Mouse (Mus musculus) intestine, embryonic 15.5 days (tissue): ENCODE data around the gene Mettl27. TPM values are rescaled to one million over a fixed set of nuclear protein-coding genes. Genes with fewer than 3 reads are reported as not detected.
A peak's percentile ranks its signal among the peaks of the same experiment; 100 is the strongest.

ENCODE experiments used
- ATAC-seq: fragments of 200-750 bp; cut with Nextera tagmentation; 2 replicates; pipeline ENCODE4 v1.8.0; 2017; ENCODE audit warnings: moderate TSS enrichment, moderate library complexity
- H3K27ac ChIP-seq: fragments of 300-500 bp; sonication (generic); 2 replicates; pipeline ENCODE4 v1.5.1; 2015; ENCODE audit warnings: mild to moderate bottlenecking, inconsistent platforms
- H3K27me3 ChIP-seq: fragments of 300-500 bp; sonication (generic); replicated peaks from 2 replicates; pipeline ENCODE4 v1.6.1; 2015; ENCODE audit warnings: inconsistent platforms
- H3K36me3 ChIP-seq: fragments of 300-500 bp; sonication (generic); 2 replicates; pipeline ENCODE4 v1.6.1; 2015; ENCODE audit warnings: inconsistent platforms
- H3K4me1 ChIP-seq: fragments of 300-500 bp; sonication (generic); replicated peaks from 2 replicates; pipeline ENCODE4 v1.6.1; 2015; ENCODE audit warnings: inconsistent platforms
- H3K4me2 ChIP-seq: fragments of 300-500 bp; sonication (generic); replicated peaks from 2 replicates; pipeline ENCODE4 v1.6.1; 2015; ENCODE audit warnings: mild to moderate bottlenecking, inconsistent platforms
- H3K4me3 ChIP-seq: fragments of 300-500 bp; sonication (generic); replicated peaks from 2 replicates; pipeline ENCODE4 v1.5.1; 2015; ENCODE audit warnings: inconsistent platforms
- H3K9ac ChIP-seq: fragments of 300-500 bp; sonication (generic); 2 replicates; pipeline ENCODE4 v1.6.1; 2015; ENCODE audit warnings: inconsistent platforms
- H3K9me3 ChIP-seq: fragments of 300-500 bp; sonication (generic); 2 replicates; pipeline ENCODE4 v1.6.1; 2016; ENCODE audit warnings: inconsistent platforms
- WGBS: fragments of 180-500 bp; shearing (Covaris S2); methylation state at CpG from one replicate; pipeline ENCODE4 v1.1.7; 2015; 5-methylcytosine and 5-hydroxymethylcytosine counted together
- polyA plus RNA-seq: library from polyadenylated mRNA; unstranded; fragments of >200 nt; fragmentation: Nextera tagmentation; extraction: Ambion mirVana; gene quantifications from 2 replicates; pipeline ENCODE4 v1.2.1, GENCODE M21; 2015

The Mettl27 gene
- 18.5 and 25.7 TPM in 2 replicates for polyA plus RNA-seq

DNA sequence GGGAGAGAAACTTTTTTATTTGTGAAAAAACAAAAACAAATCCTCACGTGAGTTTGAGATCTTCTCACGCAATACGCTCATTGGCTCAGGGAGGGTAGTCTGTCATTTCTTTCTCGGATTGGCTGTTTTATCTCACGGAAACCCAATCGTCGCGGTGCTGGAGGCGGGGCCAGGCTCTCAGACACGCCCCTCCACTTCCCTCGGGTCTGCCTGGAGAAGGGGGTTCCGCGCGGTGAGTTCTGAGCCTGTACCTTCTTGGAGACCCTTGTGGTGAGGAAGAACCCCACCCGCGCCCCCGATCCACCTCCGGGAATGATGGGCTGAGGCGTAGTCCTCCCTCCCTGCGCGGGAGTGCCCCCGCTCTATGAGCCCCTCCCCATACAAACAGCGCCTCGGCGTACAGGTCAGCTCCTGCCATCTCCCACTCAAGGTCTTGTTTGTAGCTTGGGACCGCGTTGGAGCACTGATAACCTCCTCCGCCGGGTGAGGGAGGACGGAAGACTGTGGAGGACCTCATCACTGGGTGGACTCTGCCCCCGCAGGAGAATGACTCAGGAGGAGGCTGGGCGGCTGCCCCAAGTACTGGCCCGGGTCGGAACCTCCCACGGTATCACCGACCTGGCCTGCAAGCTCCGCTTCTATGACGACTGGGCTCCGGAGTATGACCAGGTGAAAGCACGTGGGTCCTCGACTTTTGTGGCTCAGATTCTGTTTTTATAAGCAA, at the start of gene Mettl27:
Gene Mettl27, plus strand, starts transcription at position 190 of the 724 bp plus-strand sequence.
- peak within 1 kb of the TSS; percentile 66 for H3K4me3 ChIP-seq
- peak within 1 kb of the TSS; percentile 81 for H3K27ac ChIP-seq
- peak within 1 kb of the TSS; percentile 69 for H3K9ac ChIP-seq
- ATAC-seq, result peak; percentile 97
- peak within 1 kb of the TSS; percentile 94 for H3K4me2 ChIP-seq
- WGBS, result under 1% methylated on average over 41 of the region's 41 CpGs
- H3K9me3 ChIP-seq, result no peaks in the 10 kb centered on the region
- H3K27me3 ChIP-seq, result no peaks in the 10 kb centered on the region
- 0 out of 2 replicates have a peak, but pooled peaks cover 4% of the 10 kb centered on the region for H3K36me3 ChIP-seq
- 0 out of 2 replicates have a peak, but pooled peaks cover 6% of the 10 kb centered on the region for H3K4me1 ChIP-seq

DNA sequence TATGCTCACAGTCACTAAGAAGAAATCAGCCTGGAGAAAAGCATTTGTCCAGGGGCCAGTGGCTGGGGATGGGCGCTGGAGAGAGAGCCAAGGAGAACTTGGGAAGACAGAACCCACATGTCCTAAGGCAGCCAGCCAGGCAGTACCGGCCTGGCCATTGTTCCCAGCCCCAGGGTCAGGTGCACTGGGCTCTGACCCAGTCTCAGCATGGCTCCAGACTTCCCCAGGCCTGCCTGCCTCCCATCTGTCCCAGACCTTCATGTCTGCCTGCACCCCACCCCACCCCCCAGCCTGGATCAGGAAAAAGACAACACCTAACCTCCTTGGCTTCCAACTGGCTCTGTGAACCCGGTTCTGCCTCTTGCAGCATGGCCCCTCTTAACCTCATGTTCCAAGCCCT, 49.1 kb upstream of the Mettl27 start:
- H3K27me3 ChIP-seq, result no peaks in the 10 kb centered on the region
- no peak for ATAC-seq
- H3K36me3 ChIP-seq, result no peaks in the 10 kb centered on the region
- no peaks in the 10 kb centered on the region for H3K9me3 ChIP-seq
- H3K4me2 ChIP-seq, result no peak overlapping the region
- no peak overlapping the region for H3K9ac ChIP-seq
- H3K4me3 ChIP-seq, result no peak overlapping the region
- H3K4me1 ChIP-seq, result no peaks in the 10 kb centered on the region
- H3K27ac ChIP-seq, result no peak overlapping the region
- WGBS, result 60% methylated on average over 3 of the region's 3 CpGs

DNA sequence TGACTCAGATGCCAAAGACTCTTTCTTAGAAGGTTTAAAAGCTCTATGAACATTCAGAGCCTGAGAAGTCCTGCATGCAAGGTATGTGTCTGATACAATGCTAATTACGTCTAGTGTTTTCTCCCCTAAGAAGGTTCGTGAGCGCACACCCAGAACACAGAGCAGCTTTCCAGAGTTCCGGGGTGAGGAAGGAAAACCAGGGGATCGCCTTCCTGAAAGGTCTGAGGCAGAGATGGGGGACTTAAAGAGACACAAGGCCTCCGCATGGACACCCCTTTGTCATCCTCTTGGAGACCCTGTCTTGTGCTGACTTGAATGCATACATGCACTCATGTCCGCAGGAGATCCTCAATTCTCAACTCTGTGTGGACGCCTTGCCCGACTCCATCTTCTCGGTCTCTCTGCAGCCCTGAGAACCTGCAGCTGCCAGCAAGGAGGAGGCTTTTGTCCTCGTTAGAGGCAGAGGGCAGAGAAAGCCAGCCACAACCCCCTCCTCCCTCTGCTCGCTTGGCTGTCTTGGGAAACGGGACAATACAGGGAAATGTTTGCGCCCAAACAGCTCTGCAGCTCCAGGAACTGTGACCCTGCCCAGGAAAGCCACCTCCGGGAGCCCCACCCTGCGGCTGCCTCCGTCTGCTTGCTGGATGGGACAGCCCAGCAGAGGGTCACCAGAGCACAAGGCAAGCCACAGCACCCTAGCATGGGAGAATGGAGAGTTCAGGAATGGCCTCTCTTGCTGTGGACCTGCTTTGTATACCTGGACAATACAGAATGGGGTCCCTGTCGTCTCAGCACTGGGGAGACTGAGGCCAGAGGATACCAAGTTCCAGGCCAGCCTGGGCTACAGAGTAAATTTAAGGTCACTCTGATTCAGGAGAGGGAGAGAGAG, 44.5 kb upstream of the Mettl27 start:
- Histone ChIP-seq H3K27me3 (no peaks in the 10 kb centered on the region), H3K4me2 (no peak overlapping the region), H3K36me3 (no peaks in the 10 kb centered on the region), H3K4me1 (no peaks in the 10 kb centered on the region), H3K9ac (no peak overlapping the region), H3K9me3 (no peaks in the 10 kb centered on the region), H3K27ac (no peak overlapping the region), H3K4me3 (no peak overlapping the region)
- WGBS, result 57% methylated on average over 18 of the region's 18 CpGs
- peak; percentile 49; the same call in 1 of the 2 replicates for ATAC-seq

DNA sequence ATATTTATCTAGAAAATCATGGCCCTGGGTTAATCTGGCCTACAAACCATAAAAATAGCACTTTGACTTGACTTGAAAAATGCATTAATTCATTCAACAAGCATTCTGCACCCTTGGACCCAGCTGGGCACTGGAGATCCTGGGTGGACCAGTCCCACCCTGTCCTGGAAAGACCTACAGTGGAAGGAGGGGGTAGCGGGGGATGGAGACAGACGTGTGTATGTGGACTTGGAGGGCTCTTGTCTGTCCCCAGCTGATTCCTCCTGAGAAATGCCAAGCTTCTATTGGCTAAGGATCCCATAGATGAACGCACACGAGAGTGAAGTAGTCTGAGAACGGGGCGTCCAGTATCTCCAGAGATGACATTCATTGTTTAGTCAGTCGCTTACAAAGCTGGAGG, 43.7 kb upstream of the Mettl27 start:
- Histone ChIP-seq H3K4me2 (no peak overlapping the region), H3K27ac (no peak overlapping the region), H3K4me1 (no peaks in the 10 kb centered on the region), H3K9ac (no peak overlapping the region), H3K27me3 (no peaks in the 10 kb centered on the region), H3K9me3 (no peaks in the 10 kb centered on the region), H3K36me3 (no peaks in the 10 kb centered on the region), H3K4me3 (no peak overlapping the region)
- WGBS, result 82% methylated on average over 7 of the region's 7 CpGs
- ATAC-seq, result no peak

DNA sequence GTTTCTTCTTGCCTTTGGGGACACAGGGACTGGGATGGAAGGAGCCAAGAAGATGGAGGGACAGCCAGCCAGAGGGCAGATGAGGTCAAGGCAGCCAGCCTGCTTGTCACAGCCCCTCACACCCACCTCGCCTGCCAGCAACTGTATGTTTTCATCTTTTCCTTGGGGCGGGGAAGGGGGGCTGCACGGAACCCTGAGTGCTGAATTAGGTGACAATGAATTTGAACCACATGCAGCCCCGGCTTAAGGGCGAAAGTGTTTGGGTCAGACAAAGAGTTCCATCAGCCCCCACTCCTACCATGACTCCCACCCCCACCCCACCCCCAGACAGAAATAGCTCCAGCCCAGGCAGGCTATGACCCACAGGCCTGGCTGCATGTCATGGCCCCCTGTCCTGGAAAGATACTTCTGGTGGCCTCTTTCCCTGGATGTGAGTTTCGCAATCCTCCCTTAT, 41.5 kb upstream of the Mettl27 start:
- H3K9me3 ChIP-seq, result no peaks in the 10 kb centered on the region
- no peak for ATAC-seq
- 73% methylated on average over 6 of the region's 6 CpGs for WGBS
- H3K9ac ChIP-seq, result no peak overlapping the region
- H3K4me1 ChIP-seq, result 0 out of 2 replicates have a peak, but pooled peaks cover 3% of the 10 kb centered on the region
- no peaks in the 10 kb centered on the region for H3K27me3 ChIP-seq
- no peak overlapping the region for H3K4me2 ChIP-seq
- no peaks in the 10 kb centered on the region for H3K36me3 ChIP-seq
- no peak overlapping the region for H3K27ac ChIP-seq
- no peak overlapping the region for H3K4me3 ChIP-seq

DNA sequence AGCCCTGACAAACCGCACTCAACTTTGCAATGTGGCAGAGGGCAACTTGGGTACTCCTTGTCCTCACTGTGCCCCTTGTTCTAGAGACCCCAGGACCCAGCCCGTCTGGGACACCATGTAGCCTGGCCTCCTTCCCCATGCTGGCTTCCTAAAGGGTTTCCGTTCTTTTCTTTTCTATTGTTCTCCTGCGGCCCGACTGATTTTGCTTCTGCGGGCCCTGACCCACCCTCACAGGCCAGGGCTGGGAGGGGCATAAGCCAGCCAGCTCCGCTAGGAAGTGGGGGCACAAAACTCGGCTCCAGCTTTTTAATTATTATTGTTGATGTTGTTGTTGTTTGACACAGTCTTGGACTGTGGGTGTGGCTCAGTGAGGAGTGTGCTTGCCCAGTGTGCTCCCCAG, 40.6 kb upstream of the Mettl27 start:
- Histone ChIP-seq H3K36me3 (no peaks in the 10 kb centered on the region), H3K9me3 (no peaks in the 10 kb centered on the region), H3K4me1 (0 out of 2 replicates have a peak, but pooled peaks cover 5% of the 10 kb centered on the region), H3K27ac (no peak overlapping the region), H3K27me3 (no peaks in the 10 kb centered on the region), H3K4me2 (no peak overlapping the region), H3K9ac (no peak overlapping the region), H3K4me3 (no peak overlapping the region)
- ATAC-seq, result no peak
- WGBS, result 74% methylated on average over 8 of the region's 8 CpGs

DNA sequence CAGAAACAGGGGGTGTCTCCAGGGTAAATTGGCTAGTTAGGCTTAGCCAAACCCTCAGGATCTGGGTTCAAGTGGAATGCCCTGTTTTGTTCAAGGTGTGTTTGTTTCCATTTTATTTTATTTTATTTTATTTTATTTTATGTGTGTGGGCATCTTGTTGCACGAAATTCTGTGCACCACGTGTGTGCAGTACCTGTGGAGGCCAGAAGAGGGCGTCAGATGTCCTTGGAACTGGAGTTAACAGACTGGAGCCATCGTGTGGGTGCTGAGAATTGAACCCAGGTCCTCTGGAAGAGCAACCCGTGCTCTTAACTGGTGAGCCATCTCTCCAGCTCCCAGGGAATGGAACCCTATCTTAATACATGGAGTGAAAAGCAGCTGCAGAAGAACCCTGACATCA, 39.5 kb upstream of the Mettl27 start:
- no peak overlapping the region for H3K9ac ChIP-seq
- peaks cover 5% of the 10 kb centered on the region; the same call in 1 of the 2 replicates for H3K4me1 ChIP-seq
- 81% methylated on average over 5 of the region's 5 CpGs for WGBS
- ATAC-seq, result no peak
- no peaks in the 10 kb centered on the region for H3K27me3 ChIP-seq
- H3K4me3 ChIP-seq, result no peak overlapping the region
- no peaks in the 10 kb centered on the region for H3K36me3 ChIP-seq
- no peaks in the 10 kb centered on the region for H3K9me3 ChIP-seq
- H3K27ac ChIP-seq, result no peak overlapping the region
- H3K4me2 ChIP-seq, result no peak overlapping the region

DNA sequence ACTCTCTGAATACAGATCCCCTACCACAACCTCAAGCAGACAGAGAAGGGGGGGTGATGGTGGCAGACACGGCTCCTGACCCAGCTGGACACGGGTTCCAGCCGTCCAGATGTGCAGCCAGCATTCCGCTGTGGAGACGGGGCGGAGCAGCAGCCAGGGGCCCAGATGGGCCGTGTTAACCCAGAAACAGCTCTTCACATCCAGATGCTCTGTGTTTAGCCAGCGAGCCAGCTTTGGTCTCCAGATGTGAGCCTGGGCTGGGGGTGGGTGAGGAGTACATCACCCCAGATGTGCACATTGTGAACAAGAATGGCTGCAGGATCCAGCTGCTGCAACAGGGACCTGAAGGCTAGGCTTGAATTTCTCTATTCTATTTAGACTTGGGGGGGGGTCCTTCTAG, 36.9 kb upstream of the Mettl27 start:
- Histone ChIP-seq H3K4me2 (no peak overlapping the region), H3K27me3 (no peaks in the 10 kb centered on the region), H3K4me1 (peaks cover 8% of the 10 kb centered on the region), H3K9me3 (no peaks in the 10 kb centered on the region), H3K9ac (no peak overlapping the region), H3K36me3 (no peaks in the 10 kb centered on the region), H3K27ac (0 out of 2 replicates have a peak overlapping the region, but pooled peaks have one; percentile 2), H3K4me3 (no peak overlapping the region)
- 42% methylated on average over 8 of the region's 8 CpGs for WGBS
- ATAC-seq, result peak; percentile 84

DNA sequence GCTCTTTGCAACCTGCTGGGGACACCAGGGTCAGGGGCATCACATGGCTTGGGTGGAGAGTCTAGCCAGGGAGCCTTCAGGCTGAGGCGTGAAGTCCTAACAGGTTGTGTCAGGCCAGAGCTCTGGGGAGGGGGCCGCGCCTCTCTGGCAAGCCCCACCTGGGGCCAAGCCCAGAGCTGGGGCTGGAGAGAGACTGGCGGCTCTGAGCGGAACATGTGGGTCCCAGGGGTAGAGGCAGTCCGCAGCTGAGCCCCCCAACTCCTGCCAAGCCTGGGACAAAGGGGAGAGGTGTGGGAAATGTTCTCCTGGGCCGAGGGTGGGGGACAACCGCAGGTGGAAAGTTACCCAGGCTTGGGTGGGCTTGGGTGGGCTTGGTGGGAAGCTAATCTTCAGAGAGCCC, 35.2 kb upstream of the Mettl27 start:
- Histone ChIP-seq H3K9me3 (no peaks in the 10 kb centered on the region), H3K27ac (no peak overlapping the region), H3K4me3 (no peak overlapping the region), H3K9ac (no peak overlapping the region), H3K4me2 (no peak overlapping the region), H3K27me3 (no peaks in the 10 kb centered on the region), H3K36me3 (no peaks in the 10 kb centered on the region), H3K4me1 (peaks cover 8% of the 10 kb centered on the region)
- 87% methylated on average over 8 of the region's 8 CpGs for WGBS
- ATAC-seq, result no peak

DNA sequence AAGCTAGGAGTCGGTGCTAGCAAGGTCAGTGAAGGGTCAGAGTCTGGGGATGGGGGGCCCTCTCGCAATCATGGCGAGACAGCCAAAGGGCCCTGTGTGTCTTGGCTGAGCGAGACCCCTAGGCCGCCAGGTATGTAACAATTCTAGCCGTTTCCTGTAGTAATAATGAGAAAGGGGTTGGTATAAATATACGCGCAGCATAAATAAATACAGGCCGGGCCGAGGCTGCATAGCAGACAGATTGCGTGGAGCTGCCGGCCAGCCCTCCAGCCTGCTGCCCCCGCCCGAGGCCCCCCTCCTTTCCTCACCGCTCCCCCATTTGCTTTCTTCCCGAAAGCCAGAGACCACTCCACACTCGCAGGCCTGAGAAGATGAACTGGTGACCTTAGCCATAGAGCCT, 34.6 kb upstream of the Mettl27 start:
- H3K9ac ChIP-seq, result no peak overlapping the region
- peaks cover 8% of the 10 kb centered on the region for H3K4me1 ChIP-seq
- no peak overlapping the region for H3K4me2 ChIP-seq
- no peak overlapping the region for H3K27ac ChIP-seq
- H3K9me3 ChIP-seq, result no peaks in the 10 kb centered on the region
- no peaks in the 10 kb centered on the region for H3K36me3 ChIP-seq
- no peak overlapping the region for H3K4me3 ChIP-seq
- WGBS, result 38% methylated on average over 17 of the region's 17 CpGs
- ATAC-seq, result peak; percentile 29; the same call in 1 of the 2 replicates
- no peaks in the 10 kb centered on the region for H3K27me3 ChIP-seq

DNA sequence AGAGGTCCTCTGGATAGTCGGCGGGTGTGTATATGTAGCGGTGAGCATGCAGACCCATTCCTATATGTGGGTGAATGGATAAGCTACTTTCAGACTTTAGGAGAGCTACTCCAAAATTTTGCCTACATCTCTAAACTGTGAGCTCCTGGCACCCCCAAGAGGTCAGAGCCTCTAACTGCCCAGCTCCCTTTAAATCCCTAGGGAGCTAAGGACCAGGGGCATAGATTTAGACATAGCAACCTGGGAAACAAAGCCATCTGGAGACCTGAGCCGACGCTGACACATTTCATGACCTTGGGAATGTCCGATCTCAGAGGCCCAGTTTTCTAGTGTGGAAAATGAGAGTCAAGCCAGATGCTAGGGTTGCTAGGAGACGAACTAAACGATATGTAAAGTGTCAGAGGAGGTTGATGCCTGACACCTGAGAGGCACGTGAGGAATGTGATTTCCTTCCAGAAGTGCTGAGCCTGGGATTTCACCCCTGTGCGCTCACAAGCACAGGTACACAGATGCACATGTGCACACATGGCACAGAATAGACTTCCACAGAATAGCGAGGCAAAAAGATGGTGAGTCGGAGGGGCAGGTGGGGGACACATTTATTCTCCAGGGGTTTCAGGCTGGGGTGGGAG, 31.0 kb upstream of the Mettl27 start:
- Histone ChIP-seq H3K4me1 (peaks cover 2% of the 10 kb centered on the region), H3K9ac (no peak overlapping the region), H3K27ac (no peak overlapping the region), H3K4me3 (no peak overlapping the region), H3K36me3 (no peaks in the 10 kb centered on the region), H3K9me3 (no peaks in the 10 kb centered on the region), H3K27me3 (no peaks in the 10 kb centered on the region), H3K4me2 (no peak overlapping the region)
- WGBS, result 31% methylated on average over 12 of the region's 12 CpGs
- peak; percentile 73; the same call in 1 of the 2 replicates for ATAC-seq

DNA sequence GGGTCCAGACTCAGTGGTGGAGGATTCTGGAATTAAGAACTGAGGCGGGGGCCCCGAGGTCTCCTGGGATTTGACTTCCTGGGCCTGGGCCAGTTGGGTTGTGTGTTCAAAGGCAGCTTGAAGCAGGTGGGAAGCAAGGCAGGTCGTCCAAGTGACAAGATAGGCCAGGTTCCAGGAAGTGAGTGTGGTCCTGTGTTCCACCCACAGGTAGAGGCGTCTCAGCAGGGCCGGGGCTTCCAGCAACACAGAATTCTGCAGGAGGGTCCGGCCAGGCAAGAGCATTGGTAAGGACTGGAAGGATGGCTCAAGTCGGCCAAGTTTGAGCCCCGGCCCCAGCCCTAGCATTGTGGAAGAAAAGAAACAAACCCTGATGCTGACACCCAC, 30.5 kb upstream of the Mettl27 start:
- 70% methylated on average over 8 of the region's 8 CpGs for WGBS
- no peak for ATAC-seq
- no peaks in the 10 kb centered on the region for H3K9me3 ChIP-seq

More for the DNA sequence above, 30.5 kb upstream of the Mettl27 start:
- Histone ChIP-seq H3K4me1 (peaks cover 2% of the 10 kb centered on the region), H3K36me3 (no peaks in the 10 kb centered on the region), H3K4me3 (no peak overlapping the region), H3K27me3 (no peaks in the 10 kb centered on the region), H3K4me2 (no peak overlapping the region), H3K9ac (no peak overlapping the region), H3K27ac (no peak overlapping the region)
